Mouse (Mus musculus): ENCODE measurements around the gene Cdc42bpb. TPM values are rescaled to one million over a fixed set of nuclear protein-coding genes. Genes with fewer than 3 reads are reported as not detected.

The Cdc42bpb gene
- polyA plus RNA-seq, 1 experiment = 56.8 TPM

DNA sequence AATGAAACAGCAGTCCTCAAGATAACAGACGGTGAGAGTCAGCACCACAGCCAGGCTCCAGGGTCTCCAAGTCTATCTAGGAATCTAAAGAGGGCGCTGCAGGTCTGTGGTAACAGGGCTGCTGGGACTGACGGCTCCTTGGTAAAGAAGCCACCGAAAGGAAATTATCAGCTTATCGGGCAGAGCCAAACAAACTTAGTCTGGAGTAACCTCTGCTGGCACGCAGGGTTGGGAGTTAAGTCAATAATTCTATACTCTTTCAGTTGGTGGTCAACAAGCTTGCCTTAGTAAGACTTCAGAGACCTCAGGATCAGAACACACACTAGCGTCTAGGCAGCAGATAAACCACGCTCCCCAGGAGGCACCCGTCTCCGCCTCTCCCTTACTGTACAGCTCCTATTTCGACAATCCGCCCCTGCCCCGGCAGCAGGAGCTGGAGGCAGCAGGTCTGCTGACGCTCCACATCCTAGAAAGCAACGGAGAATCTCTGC is 39.6 kb downstream of the Cdc42bpb start:
- no peak overlapping the region for H3K4me3 ChIP-seq (ENCODE audit: control insufficient read depth, low read depth, low read length)
- H3K27me3 ChIP-seq (ENCODE audit: control insufficient read depth, insufficient read depth, low read length) = no peaks in the 10 kb centered on the region
- TF ChIP-seq POLR2A (IDR thresholded peaks at IDR 0.05; ENCODE audit: control insufficient read depth, low read depth, low read length) (no peak), CTCF (IDR thresholded peaks at IDR 0.05; ENCODE audit: control insufficient read depth, insufficient read depth, insufficient replicate concordance, low read depth, low read length) (no peak)
- H3K27ac ChIP-seq (ENCODE audit: control insufficient read depth, insufficient read depth, low read depth, low read length) = no peak overlapping the region
- no peaks in the 10 kb centered on the region for H3K36me3 ChIP-seq (ENCODE audit: control insufficient read depth, insufficient read depth, low read length)
- no peaks in the 10 kb centered on the region for H3K4me1 ChIP-seq (ENCODE audit: control insufficient read depth, insufficient read depth, low read length)

DNA sequence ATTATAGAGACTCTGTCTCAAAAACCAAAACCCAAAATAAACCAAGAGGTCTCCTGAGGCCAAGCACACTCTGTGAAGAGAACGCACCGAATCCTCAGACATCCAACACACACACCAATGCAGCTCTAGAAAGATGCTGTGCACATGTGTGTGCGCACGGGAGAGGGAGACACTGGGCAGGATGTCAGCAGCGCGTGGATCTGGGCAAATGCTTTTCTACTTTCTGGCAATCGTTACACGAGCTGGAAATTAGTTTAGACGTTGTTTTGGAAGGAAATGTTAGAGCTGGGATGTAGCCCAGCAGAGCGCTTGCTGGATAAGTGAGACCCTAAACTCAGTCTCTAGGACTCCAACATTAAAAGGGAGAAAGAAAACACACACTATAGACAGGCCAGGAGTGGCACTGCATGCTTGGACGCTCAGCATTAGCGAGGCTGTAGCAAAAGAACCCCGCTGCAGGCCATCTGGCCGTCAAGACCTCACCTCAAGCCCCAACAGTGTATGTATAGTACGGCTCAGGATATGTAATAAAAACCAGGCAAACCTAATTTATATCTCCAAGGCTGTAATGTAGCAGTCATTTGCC is 44.4 kb downstream of the Cdc42bpb start:
- TF ChIP-seq POLR2A (IDR thresholded peaks at IDR 0.05; ENCODE audit: control insufficient read depth, low read depth, low read length) = no peak
- TF ChIP-seq CTCF (IDR thresholded peaks at IDR 0.05; ENCODE audit: control insufficient read depth, insufficient read depth, insufficient replicate concordance, low read depth, low read length) = no peak
- no peak overlapping the region for H3K27ac ChIP-seq (ENCODE audit: control insufficient read depth, insufficient read depth, low read depth, low read length)
- no peak overlapping the region for H3K4me3 ChIP-seq (ENCODE audit: control insufficient read depth, low read depth, low read length)
- H3K36me3 ChIP-seq (ENCODE audit: control insufficient read depth, insufficient read depth, low read length) = no peaks in the 10 kb centered on the region
- no peaks in the 10 kb centered on the region for H3K27me3 ChIP-seq (ENCODE audit: control insufficient read depth, insufficient read depth, low read length)
- no peaks in the 10 kb centered on the region for H3K4me1 ChIP-seq (ENCODE audit: control insufficient read depth, insufficient read depth, low read length)

DNA sequence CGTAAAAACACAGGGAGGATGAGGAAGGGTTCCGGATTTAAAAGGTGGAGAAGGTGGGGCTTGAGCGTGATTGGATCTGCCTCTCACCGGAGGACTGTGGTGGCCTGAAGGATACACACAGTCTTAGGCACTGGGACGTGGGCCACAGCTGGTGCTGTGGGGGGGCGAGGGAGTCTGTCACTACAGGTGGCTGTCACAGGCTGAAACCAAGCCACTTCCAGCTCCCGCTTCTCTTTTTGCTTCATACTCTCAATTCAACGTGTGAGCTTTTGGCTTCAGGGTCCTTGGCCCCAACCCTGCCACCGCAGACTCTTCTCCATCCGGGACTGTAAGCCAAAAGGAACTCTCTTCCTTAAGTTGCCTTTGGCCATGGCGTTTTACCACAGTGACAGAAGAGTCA is 45.1 kb downstream of the Cdc42bpb start:
- TF ChIP-seq CTCF (IDR thresholded peaks at IDR 0.05; ENCODE audit: control insufficient read depth, insufficient read depth, insufficient replicate concordance, low read depth, low read length) = no peak
- TF ChIP-seq POLR2A (IDR thresholded peaks at IDR 0.05; ENCODE audit: control insufficient read depth, low read depth, low read length) = no peak
- no peak overlapping the region for H3K27ac ChIP-seq (ENCODE audit: control insufficient read depth, insufficient read depth, low read depth, low read length)
- no peaks in the 10 kb centered on the region for H3K27me3 ChIP-seq (ENCODE audit: control insufficient read depth, insufficient read depth, low read length)
- H3K4me1 ChIP-seq (ENCODE audit: control insufficient read depth, insufficient read depth, low read length) = no peaks in the 10 kb centered on the region
- no peak overlapping the region for H3K4me3 ChIP-seq (ENCODE audit: control insufficient read depth, low read depth, low read length)
- H3K36me3 ChIP-seq (ENCODE audit: control insufficient read depth, insufficient read depth, low read length) = no peaks in the 10 kb centered on the region

DNA sequence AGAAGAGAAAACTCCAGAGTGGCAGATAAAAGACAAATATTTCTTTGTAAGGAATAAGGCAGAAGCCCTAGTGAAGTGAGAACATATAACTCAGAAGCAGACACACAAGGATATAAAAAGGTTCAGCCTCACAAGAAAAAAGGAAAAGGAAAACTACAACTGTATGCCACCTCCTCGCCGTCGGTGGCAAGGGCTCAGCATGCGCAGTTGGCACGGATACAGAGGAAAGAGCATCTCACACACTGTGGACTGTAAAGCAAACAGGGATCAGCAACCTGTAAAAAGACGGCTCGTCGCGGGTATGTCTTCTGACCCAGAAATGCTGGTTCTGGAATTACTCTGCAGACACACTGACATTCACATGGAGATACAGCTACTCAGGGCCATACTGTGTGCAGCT is 45.9 kb downstream of the Cdc42bpb start:
- Histone ChIP-seq H3K27ac (ENCODE audit: control insufficient read depth, insufficient read depth, low read depth, low read length) (no peak overlapping the region), H3K4me1 (ENCODE audit: control insufficient read depth, insufficient read depth, low read length) (no peaks in the 10 kb centered on the region), H3K27me3 (ENCODE audit: control insufficient read depth, insufficient read depth, low read length) (no peaks in the 10 kb centered on the region), H3K36me3 (ENCODE audit: control insufficient read depth, insufficient read depth, low read length) (no peaks in the 10 kb centered on the region), H3K4me3 (ENCODE audit: control insufficient read depth, low read depth, low read length) (no peak overlapping the region)
- TF ChIP-seq POLR2A (IDR thresholded peaks at IDR 0.05; ENCODE audit: control insufficient read depth, low read depth, low read length) (no peak), CTCF (IDR thresholded peaks at IDR 0.05; ENCODE audit: control insufficient read depth, insufficient read depth, insufficient replicate concordance, low read depth, low read length) (no peak)

DNA sequence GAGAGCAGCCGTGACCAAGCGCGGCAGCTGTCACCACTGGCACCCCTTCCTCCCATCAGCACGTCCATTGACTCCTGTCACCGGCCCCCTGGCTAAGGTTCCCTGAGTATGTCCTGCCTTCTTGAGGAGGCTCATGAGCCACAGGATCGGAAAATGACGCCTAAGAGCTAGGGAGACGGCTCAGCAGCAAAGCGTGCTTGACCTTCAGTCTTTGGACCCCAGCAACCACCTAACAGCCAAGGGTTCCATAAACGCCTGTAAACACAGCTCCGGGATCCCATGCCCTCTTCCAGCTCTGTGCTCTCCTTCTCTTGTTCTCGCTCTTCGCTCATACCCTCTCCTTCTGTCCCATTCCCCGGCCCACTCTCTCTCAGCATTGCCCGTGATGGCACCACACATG is 48.2 kb downstream of the Cdc42bpb start:
- Histone ChIP-seq H3K4me3 (ENCODE audit: control insufficient read depth, low read depth, low read length) (no peak overlapping the region), H3K36me3 (ENCODE audit: control insufficient read depth, insufficient read depth, low read length) (no peaks in the 10 kb centered on the region), H3K4me1 (ENCODE audit: control insufficient read depth, insufficient read depth, low read length) (no peaks in the 10 kb centered on the region), H3K27me3 (ENCODE audit: control insufficient read depth, insufficient read depth, low read length) (no peaks in the 10 kb centered on the region), H3K27ac (ENCODE audit: control insufficient read depth, insufficient read depth, low read depth, low read length) (no peak overlapping the region)
- no peak for TF ChIP-seq POLR2A (IDR thresholded peaks at IDR 0.05; ENCODE audit: control insufficient read depth, low read depth, low read length)
- no peak for TF ChIP-seq CTCF (IDR thresholded peaks at IDR 0.05; ENCODE audit: control insufficient read depth, insufficient read depth, insufficient replicate concordance, low read depth, low read length)

DNA sequence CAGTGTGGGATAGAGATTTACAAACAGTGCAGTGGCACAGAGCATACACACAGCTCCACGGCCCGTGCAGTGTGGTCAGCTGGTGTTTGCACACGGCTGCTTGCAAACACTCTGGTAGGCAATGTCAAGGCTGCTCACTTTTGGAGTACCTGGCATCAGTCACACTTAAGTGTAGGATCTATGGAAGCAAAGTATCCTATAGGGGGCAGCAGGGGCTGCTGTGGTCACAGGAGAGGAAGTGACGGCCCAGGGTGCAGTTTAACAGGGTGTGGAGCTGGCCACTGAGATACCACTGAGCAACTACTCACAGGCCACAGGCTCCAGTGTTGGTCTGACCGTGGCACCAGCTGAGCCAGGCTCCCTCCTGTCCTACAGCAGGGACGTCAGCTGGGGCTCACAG is 49.2 kb downstream of the Cdc42bpb start:
- H3K27ac ChIP-seq (ENCODE audit: control insufficient read depth, insufficient read depth, low read depth, low read length) = no peak overlapping the region
- H3K4me1 ChIP-seq (ENCODE audit: control insufficient read depth, insufficient read depth, low read length) = no peaks in the 10 kb centered on the region
- no peak for TF ChIP-seq POLR2A (IDR thresholded peaks at IDR 0.05; ENCODE audit: control insufficient read depth, low read depth, low read length)
- TF ChIP-seq CTCF (IDR thresholded peaks at IDR 0.05; ENCODE audit: control insufficient read depth, insufficient read depth, insufficient replicate concordance, low read depth, low read length) = no peak
- no peaks in the 10 kb centered on the region for H3K36me3 ChIP-seq (ENCODE audit: control insufficient read depth, insufficient read depth, low read length)
- H3K4me3 ChIP-seq (ENCODE audit: control insufficient read depth, low read depth, low read length) = no peak overlapping the region
- no peaks in the 10 kb centered on the region for H3K27me3 ChIP-seq (ENCODE audit: control insufficient read depth, insufficient read depth, low read length)

DNA sequence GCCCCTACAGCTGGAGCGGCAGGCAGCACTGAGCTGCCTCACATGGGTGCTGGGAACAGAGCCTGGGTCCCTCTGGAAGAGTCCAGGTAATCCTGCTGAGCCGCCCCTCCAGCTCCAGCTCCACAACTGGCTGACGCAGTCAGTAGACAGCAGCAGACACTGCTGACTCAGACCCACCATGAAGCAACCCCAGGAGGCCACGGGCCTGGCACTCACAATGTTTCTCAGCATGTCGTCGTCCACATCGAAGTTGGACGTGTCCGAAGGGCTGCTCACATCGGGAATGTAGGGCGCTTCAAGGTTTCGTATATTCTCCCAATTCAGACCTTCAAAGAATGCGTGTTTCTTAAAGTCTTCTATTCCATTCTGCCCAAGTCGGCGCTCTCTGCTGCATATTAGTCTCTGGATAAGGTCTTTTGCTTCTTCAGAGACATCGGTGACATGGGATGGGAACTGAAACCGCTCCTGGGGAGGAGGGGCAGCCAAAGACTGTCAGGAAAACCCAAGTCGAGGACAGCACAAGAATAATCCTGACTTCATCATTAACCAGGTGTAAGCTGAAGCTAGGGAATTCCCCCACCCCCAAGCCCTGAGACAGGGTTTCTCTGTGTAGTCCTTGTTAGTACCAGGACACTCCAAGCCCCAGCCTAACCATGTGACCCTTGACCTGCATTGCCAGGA is 51.6 kb downstream of the Cdc42bpb start:
- Histone ChIP-seq H3K4me3 (ENCODE audit: control insufficient read depth, low read depth, low read length) (no peak overlapping the region), H3K27ac (ENCODE audit: control insufficient read depth, insufficient read depth, low read depth, low read length) (no peak overlapping the region), H3K4me1 (ENCODE audit: control insufficient read depth, insufficient read depth, low read length) (no peaks in the 10 kb centered on the region), H3K36me3 (ENCODE audit: control insufficient read depth, insufficient read depth, low read length) (no peaks in the 10 kb centered on the region), H3K27me3 (ENCODE audit: control insufficient read depth, insufficient read depth, low read length) (no peaks in the 10 kb centered on the region)
- no peak for TF ChIP-seq POLR2A (IDR thresholded peaks at IDR 0.05; ENCODE audit: control insufficient read depth, low read depth, low read length)
- no peak for TF ChIP-seq CTCF (IDR thresholded peaks at IDR 0.05; ENCODE audit: control insufficient read depth, insufficient read depth, insufficient replicate concordance, low read depth, low read length)
